Mouse (Mus musculus) lung, adult 2 months (tissue): ENCODE data around the gene Spire2. TPM values are rescaled to one million over a fixed set of nuclear protein-coding genes. Genes with fewer than 3 reads are reported as not detected.

ENCODE experiments used
- DNase-seq: peaks from one replicate; pipeline ENCODE4 v3.0.0; 2022
- H3K4me1 ChIP-seq: fragments of 200-500 bp; 2 replicates; pipeline ENCODE4 v1.6.1; 2011; ENCODE audit warnings: low read length; ENCODE audit not compliant: control insufficient read depth, insufficient read depth
- H3K4me3 ChIP-seq: fragments of 200-500 bp; replicated peaks from 2 replicates; pipeline ENCODE3; 2011; ENCODE audit warnings: low read depth, mild to moderate bottlenecking, control low read depth, low read length; ENCODE audit errors: extremely low read depth
- CTCF ChIP-seq: fragments of 200-500 bp; IDR thresholded peaks from 2 replicates; pipeline ENCODE4 v1.5.1; 2011; ENCODE audit warnings: mild to moderate bottlenecking, low read length, control low read depth; ENCODE audit not compliant: insufficient read depth
- POLR2A ChIP-seq: fragments of 200-500 bp; IDR thresholded peaks from 2 replicates; pipeline ENCODE4 v1.6.1; 2011; ENCODE audit warnings: low read depth, mild to moderate bottlenecking, control low read depth, low read length, borderline replicate concordance; ENCODE audit errors: extremely low read depth
- WGBS: fragments of 180-500 bp; shearing (Covaris S2); methylation state at CpG from one replicate; pipeline ENCODE4 v1.1.7; 2018; 5-methylcytosine and 5-hydroxymethylcytosine counted together
- polyA plus RNA-seq: library from polyadenylated mRNA; depleted of rRNA; stranded (reverse); fragments of >200 nt; gene quantifications from 2 replicates; pipeline ENCODE4 v1.2.3, GENCODE M21; 2012

Spire2 gene
- polyA plus RNA-seq, 1 experiment: 5.2 TPM

DNA sequence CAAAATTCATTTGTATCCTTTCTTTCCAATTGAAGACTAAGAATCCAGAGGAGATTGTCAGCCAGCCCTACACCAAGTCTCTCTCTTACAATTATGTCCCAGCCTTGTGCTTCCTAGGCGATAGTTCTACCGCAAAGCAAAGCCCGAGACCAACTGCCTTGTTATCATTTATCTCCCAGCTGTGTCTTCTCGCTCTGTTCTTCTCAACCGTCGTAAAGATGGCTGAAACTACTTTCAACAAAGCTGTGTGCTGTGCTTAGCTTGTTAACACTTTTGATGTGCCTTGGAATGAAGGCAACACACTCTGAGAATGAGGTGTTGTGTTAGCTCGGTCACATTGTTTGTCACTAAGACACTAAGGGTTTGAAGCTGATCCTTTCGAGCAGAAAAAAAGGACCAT, 703 bp upstream of the Spire2 start:
- WGBS: 33% methylated on average over 8 of the region's 8 CpGs
- Histone ChIP-seq H3K4me3 (no peak overlapping the region), H3K4me1 (no peaks in the 10 kb centered on the region)
- TF ChIP-seq POLR2A: no peak
- no peak for TF ChIP-seq CTCF
- DNase-seq: no peak

DNA sequence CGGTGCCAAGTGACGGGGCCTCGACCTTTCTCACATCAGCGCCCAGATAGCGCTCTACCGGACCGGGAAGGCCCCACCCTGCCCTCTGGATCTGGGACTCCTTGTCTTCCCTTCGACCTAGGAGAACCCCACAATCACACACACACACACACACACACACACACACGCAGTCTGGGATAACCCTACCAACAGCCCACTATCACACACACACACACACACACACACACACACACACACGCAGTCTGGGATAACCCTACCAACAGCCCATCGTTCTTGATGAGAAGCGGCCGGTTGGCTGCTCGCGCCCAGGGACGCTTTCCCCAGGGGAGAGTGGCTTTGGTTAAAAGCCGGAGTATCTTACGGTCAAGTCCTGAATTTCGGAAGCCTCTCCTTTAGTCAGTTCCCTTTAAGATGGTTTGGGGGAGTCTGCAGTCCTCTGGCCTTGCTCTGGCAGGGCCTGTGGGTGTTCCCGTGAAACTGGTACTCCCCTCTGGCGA, 626 bp downstream of the Spire2 start:
- 8% methylated on average over 20 of the region's 21 CpGs for WGBS
- TF ChIP-seq CTCF (no peak), POLR2A (no peak)
- H3K4me1 ChIP-seq: no peaks in the 10 kb centered on the region
- no peak for DNase-seq
- no peak overlapping the region for H3K4me3 ChIP-seq

DNA sequence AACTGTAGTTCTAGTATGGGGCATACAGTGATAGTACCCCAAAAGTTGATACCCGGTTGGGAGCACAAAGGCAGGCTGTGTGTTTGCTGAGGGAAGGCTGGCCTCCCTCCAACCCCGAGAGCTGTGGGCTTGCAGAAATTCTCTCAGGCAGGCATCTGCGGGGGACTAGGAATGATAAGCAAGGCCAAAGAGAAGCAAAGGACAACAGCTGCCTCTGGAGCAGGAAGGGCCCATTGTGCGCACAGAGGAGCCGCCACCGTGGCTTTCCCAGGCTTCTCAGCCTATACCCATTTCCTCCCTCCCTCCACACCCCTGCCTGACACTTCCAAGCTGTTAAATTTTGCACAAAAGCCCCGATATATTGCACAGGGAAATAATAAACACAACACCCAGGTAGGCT, 1.4 kb downstream of the Spire2 start:
- no peaks in the 10 kb centered on the region for H3K4me1 ChIP-seq
- no peak for TF ChIP-seq POLR2A
- TF ChIP-seq CTCF: no peak
- WGBS: 12% methylated on average over 7 of the region's 7 CpGs
- no peak for DNase-seq
- H3K4me3 ChIP-seq: no peak overlapping the region

DNA sequence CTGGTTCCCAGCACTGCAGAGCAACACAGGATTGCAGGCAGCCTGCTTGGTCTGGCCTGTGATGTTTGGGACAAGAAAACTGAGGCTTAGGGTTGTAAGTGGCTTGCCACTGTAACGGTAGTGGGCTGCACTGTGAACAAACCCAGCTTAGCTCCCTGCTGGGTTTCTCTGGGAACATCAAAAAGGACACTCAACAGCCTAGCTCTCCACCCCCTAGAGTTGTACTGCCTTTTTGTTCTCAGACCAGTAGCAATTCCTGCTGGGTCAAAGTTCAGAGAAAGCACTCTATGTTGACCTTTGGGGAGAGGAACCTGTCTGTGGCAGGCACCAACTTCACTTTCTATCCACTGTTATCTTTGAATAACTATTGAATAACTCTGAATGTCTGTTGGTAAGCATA, 2.0 kb downstream of the Spire2 start:
- no peak for TF ChIP-seq CTCF
- TF ChIP-seq POLR2A: no peak
- 3% methylated on average over 1 of the region's 1 CpGs for WGBS

DNA sequence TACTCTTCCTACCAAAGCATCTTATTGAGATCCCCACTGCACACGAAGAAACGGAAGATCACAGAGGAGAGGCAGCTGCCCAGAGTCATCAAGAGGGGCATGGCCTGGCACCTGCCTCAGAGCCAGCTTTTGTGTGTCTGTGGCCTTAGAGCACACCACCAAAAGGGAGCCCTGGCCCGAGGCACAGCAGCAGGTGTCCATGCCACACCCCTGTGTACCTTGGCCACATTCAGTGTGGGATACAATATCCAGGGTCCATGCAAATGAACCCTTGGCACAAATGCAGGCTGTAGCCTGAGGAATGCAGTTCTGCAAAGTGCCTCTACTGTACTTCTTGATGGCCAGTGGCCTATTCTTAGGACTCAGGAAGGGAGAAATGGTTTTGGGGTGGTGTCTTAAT, 5.0 kb downstream of the Spire2 start:
- TF ChIP-seq POLR2A (no peak), CTCF (no peak)
- 72% methylated on average over 3 of the region's 3 CpGs for WGBS
- peaks cover 3% of the 10 kb centered on the region; the same call in 1 of the 2 replicates for H3K4me1 ChIP-seq
- DNase-seq: no peak
- H3K4me3 ChIP-seq: no peak overlapping the region

More for the DNA sequence above, 2.0 kb downstream of the Spire2 start:
- H3K4me3 ChIP-seq: no peak overlapping the region
- no peak for DNase-seq
- H3K4me1 ChIP-seq: no peaks in the 10 kb centered on the region

DNA sequence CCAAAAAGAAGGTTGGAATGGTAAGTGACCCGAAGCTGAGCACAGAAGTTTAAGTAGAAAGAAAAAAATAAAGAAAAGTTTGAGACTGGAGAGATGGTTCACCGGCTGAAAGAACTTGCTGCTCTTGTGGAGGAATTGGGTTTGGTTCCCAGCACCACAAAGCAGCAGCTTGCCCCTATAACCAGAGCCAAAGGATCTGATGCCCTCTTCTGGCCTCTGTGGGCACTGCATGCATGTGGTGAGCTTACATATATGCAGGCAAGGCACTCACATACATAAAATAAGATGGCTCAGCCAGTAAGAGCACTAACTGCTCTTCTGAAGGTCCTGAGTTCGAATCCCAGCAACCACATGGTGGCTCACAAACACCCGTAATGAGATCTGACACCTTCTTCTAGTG, 7.6 kb downstream of the Spire2 start:
- H3K4me1 ChIP-seq: peaks cover 3% of the 10 kb centered on the region; the same call in 1 of the 2 replicates
- TF ChIP-seq POLR2A (no peak), CTCF (no peak)
- 94% methylated on average over 4 of the region's 4 CpGs for WGBS
- H3K4me3 ChIP-seq: no peak overlapping the region
- no peak for DNase-seq

DNA sequence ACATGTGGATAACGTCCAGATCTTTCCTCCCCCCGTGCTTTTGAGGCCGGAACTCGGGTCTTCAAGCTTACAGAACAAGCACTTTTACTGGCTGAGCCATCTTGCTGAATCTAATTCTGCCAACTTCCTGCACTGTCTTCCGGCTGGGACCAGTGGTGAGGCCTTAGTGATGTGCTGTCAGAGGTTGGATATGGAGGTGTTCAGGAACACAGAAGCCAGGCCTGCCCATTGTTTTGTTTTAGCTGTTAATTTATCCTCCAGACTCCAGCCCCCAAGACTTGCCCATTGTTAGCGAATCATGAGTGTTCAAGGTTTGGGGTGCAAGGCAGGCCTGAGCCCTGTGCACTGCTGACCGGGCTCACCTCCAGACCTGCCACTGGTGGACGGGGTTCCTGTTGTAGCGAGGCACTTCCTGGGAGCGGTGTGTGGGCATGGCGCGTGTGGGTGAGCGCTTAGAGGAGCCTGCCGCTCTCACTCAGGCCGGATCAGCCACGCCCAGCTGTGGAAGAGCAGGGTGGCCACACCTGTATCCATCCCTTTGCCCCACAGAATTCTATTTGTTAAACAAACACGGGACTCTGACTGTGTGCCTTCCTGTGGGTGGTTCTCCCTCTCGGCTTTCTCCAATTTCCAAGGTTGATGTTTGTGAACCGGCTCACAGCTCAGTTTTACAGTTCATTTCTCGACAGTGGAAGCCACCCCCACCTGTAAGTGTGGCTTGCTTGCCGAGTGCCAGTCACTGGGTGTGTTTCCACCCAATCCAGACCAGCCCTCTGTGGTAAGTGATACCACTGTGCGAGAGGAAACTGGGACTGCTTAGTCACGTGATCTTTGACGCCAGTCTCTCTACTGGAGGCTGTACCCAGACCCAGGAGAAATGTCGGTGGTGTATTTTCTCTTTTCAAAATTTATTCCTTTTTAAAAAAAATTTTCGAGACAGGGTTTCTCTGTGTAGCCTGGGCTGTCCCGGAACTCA, 8.8 kb downstream of the Spire2 start:
- DNase-seq: no peak
- 66% methylated on average over 27 of the region's 27 CpGs for WGBS
- TF ChIP-seq POLR2A: no peak
- no peak for TF ChIP-seq CTCF
- Histone ChIP-seq H3K4me3 (no peak overlapping the region), H3K4me1 (peaks cover 3% of the 10 kb centered on the region; the same call in 1 of the 2 replicates)

DNA sequence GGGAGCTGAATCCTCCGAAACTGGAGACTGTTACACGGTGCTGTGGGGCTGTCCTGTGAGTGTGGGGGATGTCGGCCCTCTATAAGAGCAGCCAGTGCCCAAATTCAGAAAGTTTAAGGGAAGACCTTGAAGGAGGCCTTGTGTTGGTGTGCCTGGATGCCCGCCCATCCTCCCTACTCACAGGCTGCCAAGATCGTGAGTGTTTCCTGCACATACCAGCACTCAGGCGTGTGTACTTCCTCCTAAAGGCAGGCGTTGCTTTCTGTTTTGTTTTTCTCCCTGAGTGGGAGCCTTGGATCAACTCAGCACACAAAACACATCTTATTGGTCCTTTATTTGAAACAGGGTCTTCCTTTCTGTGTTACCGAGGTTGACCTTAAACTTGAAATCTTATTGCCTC, 9.7 kb downstream of the Spire2 start:
- DNase-seq: no peak
- Histone ChIP-seq H3K4me1 (peaks cover 3% of the 10 kb centered on the region; the same call in 1 of the 2 replicates), H3K4me3 (no peak overlapping the region)
- TF ChIP-seq POLR2A (no peak), CTCF (no peak)
- 49% methylated on average over 8 of the region's 8 CpGs for WGBS

DNA sequence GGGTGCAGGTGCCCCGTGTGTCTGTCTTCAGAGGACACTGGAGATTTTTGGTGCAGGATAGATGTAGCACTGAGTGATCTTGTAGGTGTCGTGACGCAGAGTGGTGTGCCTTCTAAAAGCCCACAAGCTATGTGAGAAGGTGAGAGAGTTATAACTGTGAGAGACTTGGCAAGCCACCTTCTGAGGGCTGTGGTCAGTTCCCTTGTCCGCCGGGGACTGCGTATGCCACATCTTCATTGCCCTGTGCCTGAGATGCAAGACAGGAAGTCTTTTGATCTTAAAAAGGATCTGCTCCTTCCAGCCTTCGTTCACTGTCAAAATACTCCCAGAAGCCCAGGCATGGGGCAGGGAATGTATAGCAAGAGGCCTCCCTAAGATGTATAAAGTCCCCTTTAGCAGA, 10.4 kb downstream of the Spire2 start:
- Histone ChIP-seq H3K4me1 (peaks cover 3% of the 10 kb centered on the region; the same call in 1 of the 2 replicates), H3K4me3 (no peak overlapping the region)
- TF ChIP-seq CTCF: no peak
- no peak for TF ChIP-seq POLR2A
- no peak for DNase-seq
- WGBS: 44% methylated on average over 7 of the region's 7 CpGs

DNA sequence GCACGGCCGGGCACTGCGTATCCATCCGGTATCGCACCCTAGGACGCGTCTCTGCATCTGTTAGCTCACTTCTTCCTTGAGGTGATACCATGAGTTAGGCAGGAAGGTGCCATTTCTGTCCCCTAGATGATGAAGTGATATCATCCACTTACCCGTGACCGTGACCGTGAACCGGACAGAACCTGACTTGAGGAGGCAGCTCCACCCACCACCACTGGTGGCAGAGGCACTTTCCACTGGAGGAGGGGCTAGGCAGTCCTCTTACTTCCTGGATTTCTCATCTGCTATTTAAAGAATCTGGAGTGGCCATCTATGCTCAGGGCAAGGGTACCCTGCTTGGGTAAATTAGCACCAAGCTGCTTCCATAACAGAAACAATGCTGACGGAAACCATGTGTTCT, 10.9 kb downstream of the Spire2 start:
- 65% methylated on average over 12 of the region's 12 CpGs for WGBS
- Histone ChIP-seq H3K4me3 (no peak overlapping the region), H3K4me1 (peaks cover 3% of the 10 kb centered on the region; the same call in 1 of the 2 replicates)
- DNase-seq: no peak
- TF ChIP-seq CTCF: no peak
- TF ChIP-seq POLR2A: no peak
